Mouse (Mus musculus): ENCODE data around the gene Pcp4. TPM values are rescaled to one million over a fixed set of nuclear protein-coding genes. Genes with fewer than 3 reads are reported as not detected.

Gene Pcp4
- total and polyA plus RNA-seq, 2 experiments = not detected

GRCm38 (mm10) chr16:96514466-96514865 lies 47.1 kb downstream of the Pcp4 start:
- H3K4me3 ChIP-seq (ENCODE audit: insufficient read depth, low read depth, low read length) = no peak overlapping the region
- H3K4me1 ChIP-seq (ENCODE audit: control insufficient read depth, insufficient read depth, low read length) = no peaks in the 10 kb centered on the region
- no peaks in the 10 kb centered on the region; the same call in 1 of the 2 replicates for H3K27me3 ChIP-seq (ENCODE audit: control insufficient read depth, insufficient read depth, low read length)
- H3K27ac ChIP-seq (replicated peaks; ENCODE audit: insufficient read depth, low read depth, low read length) = no peak overlapping the region
- DNase-seq (ENCODE audit: extremely low read depth, low read depth, low spot score) = no peak
- no peaks in the 10 kb centered on the region for H3K36me3 ChIP-seq (ENCODE audit: control insufficient read depth, insufficient read depth, low read length)
- TF ChIP-seq CTCF (IDR thresholded peaks at IDR 0.05; ENCODE audit: low read depth, low read length) = no peak
- no peak for TF ChIP-seq POLR2A (IDR thresholded peaks at IDR 0.05; ENCODE audit: extremely low read depth, insufficient read depth, low read length)
- H3K9ac ChIP-seq (ENCODE audit: low read depth, low read length) = no peak overlapping the region
- WGBS = 88% methylated on average over 3 of the region's 3 CpGs
- no peaks in the 10 kb centered on the region for H3K79me2 ChIP-seq (ENCODE audit: control insufficient read depth, insufficient read depth, low read length)

GRCm38 (mm10) chr16:96527476-96527875 lies 60.1 kb downstream of the Pcp4 start:
- H3K4me3 ChIP-seq (ENCODE audit: insufficient read depth, low read depth, low read length) = no peak overlapping the region
- H3K27ac ChIP-seq (replicated peaks; ENCODE audit: insufficient read depth, low read depth, low read length) = no peak overlapping the region
- TF ChIP-seq POLR2A (IDR thresholded peaks at IDR 0.05; ENCODE audit: extremely low read depth, insufficient read depth, low read length) = no peak
- TF ChIP-seq CTCF (IDR thresholded peaks at IDR 0.05; ENCODE audit: low read depth, low read length) = no peak
- H3K9ac ChIP-seq (ENCODE audit: low read depth, low read length) = no peak overlapping the region
- no peaks in the 10 kb centered on the region for H3K4me1 ChIP-seq (ENCODE audit: control insufficient read depth, insufficient read depth, low read length)
- DNase-seq (ENCODE audit: extremely low read depth, low read depth, low spot score) = no peak
- H3K27me3 ChIP-seq (ENCODE audit: control insufficient read depth, insufficient read depth, low read length) = no peaks in the 10 kb centered on the region
- H3K79me2 ChIP-seq (ENCODE audit: control insufficient read depth, insufficient read depth, low read length) = no peaks in the 10 kb centered on the region
- H3K36me3 ChIP-seq (ENCODE audit: control insufficient read depth, insufficient read depth, low read length) = no peaks in the 10 kb centered on the region
- WGBS = 86% methylated on average over 3 of the region's 3 CpGs

- TF ChIP-seq CTCF (IDR thresholded peaks at IDR 0.05; ENCODE audit: low read depth, low read length) = no peak
- TF ChIP-seq POLR2A (IDR thresholded peaks at IDR 0.05; ENCODE audit: extremely low read depth, insufficient read depth, low read length) = no peak
- no peak for DNase-seq (ENCODE audit: extremely low read depth, low read depth, low spot score)
- Histone ChIP-seq H3K79me2 (ENCODE audit: control insufficient read depth, insufficient read depth, low read length) (no peaks in the 10 kb centered on the region), H3K9ac (ENCODE audit: low read depth, low read length) (no peak overlapping the region), H3K27ac (replicated peaks; ENCODE audit: insufficient read depth, low read depth, low read length) (no peak overlapping the region), H3K27me3 (ENCODE audit: control insufficient read depth, insufficient read depth, low read length) (no peaks in the 10 kb centered on the region; the same call in 1 of the 2 replicates), H3K36me3 (ENCODE audit: control insufficient read depth, insufficient read depth, low read length) (no peaks in the 10 kb centered on the region), H3K4me3 (ENCODE audit: insufficient read depth, low read depth, low read length) (no peak overlapping the region), H3K4me1 (ENCODE audit: control insufficient read depth, insufficient read depth, low read length) (no peaks in the 10 kb centered on the region)
- 90% methylated on average over 4 of the region's 4 CpGs for WGBS
Observed at GRCm38 (mm10) chr16:96528471-96528870, 61.1 kb downstream of the Pcp4 start.

GRCm38 (mm10) chr16:96529896-96530568 lies 62.6 kb downstream of the Pcp4 start:
- H3K27ac ChIP-seq (replicated peaks; ENCODE audit: insufficient read depth, low read depth, low read length) = no peak overlapping the region
- TF ChIP-seq POLR2A (IDR thresholded peaks at IDR 0.05; ENCODE audit: extremely low read depth, insufficient read depth, low read length) (no peak), CTCF (IDR thresholded peaks at IDR 0.05; ENCODE audit: low read depth, low read length) (no peak)

DNA sequence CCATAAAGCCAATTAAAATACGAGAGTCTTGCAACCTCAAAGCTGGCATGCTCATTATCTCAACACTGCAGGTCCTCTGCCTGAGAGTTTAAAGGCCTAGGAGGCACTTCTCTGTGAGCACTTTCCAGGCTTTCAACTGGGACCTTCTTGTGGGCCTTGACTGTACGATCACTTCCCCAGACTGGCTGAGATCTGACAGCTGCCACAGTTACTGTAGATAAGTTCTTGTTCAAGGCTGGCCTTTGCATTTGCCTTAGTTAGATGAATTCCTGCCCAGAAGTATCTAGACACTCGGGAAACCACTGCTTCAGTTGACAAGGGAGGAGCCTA lies 63.1 kb downstream of the Pcp4 start:
- DNase-seq (ENCODE audit: extremely low read depth, low read depth, low spot score) = no peak
- no peak overlapping the region for H3K27ac ChIP-seq (replicated peaks; ENCODE audit: insufficient read depth, low read depth, low read length)
- no peaks in the 10 kb centered on the region for H3K36me3 ChIP-seq (ENCODE audit: control insufficient read depth, insufficient read depth, low read length)
- H3K4me3 ChIP-seq (ENCODE audit: insufficient read depth, low read depth, low read length) = no peak overlapping the region
- H3K79me2 ChIP-seq (ENCODE audit: control insufficient read depth, insufficient read depth, low read length) = no peaks in the 10 kb centered on the region
- no peak for TF ChIP-seq CTCF (IDR thresholded peaks at IDR 0.05; ENCODE audit: low read depth, low read length)
- no peak for TF ChIP-seq POLR2A (IDR thresholded peaks at IDR 0.05; ENCODE audit: extremely low read depth, insufficient read depth, low read length)
- H3K27me3 ChIP-seq (ENCODE audit: control insufficient read depth, insufficient read depth, low read length) = no peaks in the 10 kb centered on the region; the same call in 1 of the 2 replicates
- 55% methylated on average over 3 of the region's 3 CpGs for WGBS
- no peaks in the 10 kb centered on the region for H3K4me1 ChIP-seq (ENCODE audit: control insufficient read depth, insufficient read depth, low read length)
- H3K9ac ChIP-seq (ENCODE audit: low read depth, low read length) = no peak overlapping the region

More at GRCm38 (mm10) chr16:96529896-96530568, 62.6 kb downstream of the Pcp4 start:
- no peaks in the 10 kb centered on the region for H3K4me1 ChIP-seq (ENCODE audit: control insufficient read depth, insufficient read depth, low read length)
- H3K79me2 ChIP-seq (ENCODE audit: control insufficient read depth, insufficient read depth, low read length) = no peaks in the 10 kb centered on the region
- no peak for DNase-seq (ENCODE audit: extremely low read depth, low read depth, low spot score)
- no peaks in the 10 kb centered on the region for H3K36me3 ChIP-seq (ENCODE audit: control insufficient read depth, insufficient read depth, low read length)
- no peaks in the 10 kb centered on the region; the same call in 1 of the 2 replicates for H3K27me3 ChIP-seq (ENCODE audit: control insufficient read depth, insufficient read depth, low read length)
- WGBS = 84% methylated on average over 9 of the region's 9 CpGs
- H3K4me3 ChIP-seq (ENCODE audit: insufficient read depth, low read depth, low read length) = no peak overlapping the region
- no peak overlapping the region for H3K9ac ChIP-seq (ENCODE audit: low read depth, low read length)

DNA sequence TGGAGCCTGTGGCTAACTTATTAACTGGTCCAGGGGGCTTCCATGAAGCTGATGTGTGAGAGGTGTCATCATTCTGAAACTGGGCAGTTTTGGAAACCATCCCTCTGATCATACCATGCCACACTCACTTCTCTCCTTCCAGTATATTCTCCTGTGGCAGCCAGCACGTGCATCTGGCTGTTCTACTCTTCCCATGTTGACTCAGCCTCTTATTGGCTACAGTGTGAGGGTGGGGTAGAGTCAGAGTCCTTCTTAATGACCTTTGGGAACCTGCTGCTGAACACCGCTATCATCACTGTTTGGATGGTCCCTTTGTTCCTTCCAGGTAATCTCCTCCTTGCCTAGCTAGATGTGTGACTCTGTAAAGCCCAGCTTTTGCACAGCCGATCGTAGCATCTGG lies 63.6 kb downstream of the Pcp4 start:
- no peak overlapping the region for H3K9ac ChIP-seq (ENCODE audit: low read depth, low read length)
- no peaks in the 10 kb centered on the region for H3K79me2 ChIP-seq (ENCODE audit: control insufficient read depth, insufficient read depth, low read length)
- 46% methylated on average over 4 of the region's 4 CpGs for WGBS
- no peak for TF ChIP-seq POLR2A (IDR thresholded peaks at IDR 0.05; ENCODE audit: extremely low read depth, insufficient read depth, low read length)
- no peak for TF ChIP-seq CTCF (IDR thresholded peaks at IDR 0.05; ENCODE audit: low read depth, low read length)
- no peaks in the 10 kb centered on the region for H3K4me1 ChIP-seq (ENCODE audit: control insufficient read depth, insufficient read depth, low read length)
- H3K36me3 ChIP-seq (ENCODE audit: control insufficient read depth, insufficient read depth, low read length) = no peaks in the 10 kb centered on the region
- no peak overlapping the region for H3K27ac ChIP-seq (replicated peaks; ENCODE audit: insufficient read depth, low read depth, low read length)
- H3K27me3 ChIP-seq (ENCODE audit: control insufficient read depth, insufficient read depth, low read length) = no peaks in the 10 kb centered on the region; the same call in 1 of the 2 replicates
- DNase-seq (ENCODE audit: extremely low read depth, low read depth, low spot score) = no peak
- no peak overlapping the region for H3K4me3 ChIP-seq (ENCODE audit: insufficient read depth, low read depth, low read length)

All from liver, adult 2 months (tissue).